22 mouse cellular contexts compared by ENCODE assay signal in genomic region chr16:26525832-26526231, GRCm38 (mm10). TPM values are rescaled to one million over a fixed set of nuclear protein-coding genes. Genes with fewer than 3 reads are reported as not detected.
"Had no signal": no experiment of that assay in that cellular context is flagged by ENCODE, and none has a peak within 500 bp of the region (broad histone marks: within the 10 kb centered on the region; RNA-seq: fewer than 3 reads in every experiment).

No protein-coding gene starts in this region.

- H3K27me3 ChIP-seq: liver, embryonic 15.5 days; lung, embryonic 15.5 days; megakaryocyte, embryonic 14.5 days; midbrain, embryonic 12.5 days; stomach, embryonic 15.5 days had no signal

- DNase-seq: liver, postnatal 0 days; lung, adult 2 months; lung, postnatal 14 days; lung, postnatal 36 days; midbrain, embryonic 14.5 days; right cerebral cortex, postnatal 14 days; thymus, adult 2 months; thymus, postnatal 25 days; thymus, postnatal 4 days had no signal

- H3K9me3 ChIP-seq: liver, embryonic 15.5 days; lung, embryonic 15.5 days; midbrain, embryonic 12.5 days; stomach, embryonic 15.5 days had no signal

- H3K9ac ChIP-seq: liver, embryonic 15.5 days; liver, postnatal 0 days; lung, embryonic 15.5 days; midbrain, embryonic 12.5 days; stomach, embryonic 15.5 days had no signal

- H3K36me3 ChIP-seq: liver, embryonic 15.5 days; lung, embryonic 15.5 days; midbrain, embryonic 12.5 days; stomach, embryonic 15.5 days had no signal

- ATAC-seq: liver, postnatal 0 days; lung, postnatal 0 days; midbrain, embryonic 16.5 days had no signal

- H3K4me2 ChIP-seq: liver, embryonic 15.5 days; lung, embryonic 15.5 days; midbrain, embryonic 12.5 days; stomach, embryonic 15.5 days had no signal

- H3K4me3 ChIP-seq: liver, embryonic 15.5 days; lung, embryonic 15.5 days; megakaryocyte, embryonic 14.5 days; midbrain, embryonic 12.5 days; stomach, embryonic 15.5 days had no signal

- H3K27ac ChIP-seq: liver, embryonic 15.5 days; lung, embryonic 15.5 days; macrophage; midbrain, embryonic 12.5 days; stomach, embryonic 15.5 days; stomach, postnatal 0 days had no signal

- H3K4me1 ChIP-seq: liver, embryonic 15.5 days; megakaryocyte, embryonic 14.5 days; stomach, embryonic 15.5 days had no signal

RNA-seq across cellular contexts. Expression of gene Tmem207, which starts 0.7 kb away (rescaled TPM):
- polyA plus RNA-seq: liver, embryonic 15.5 days; liver, postnatal 0 days; lung, adult 2 months; lung, embryonic 15.5 days; lung, postnatal 0 days; macrophage; neural tube, embryonic 11.5 days; spleen, adult 2 months; stomach, embryonic 15.5 days; stomach, postnatal 0 days; testis, adult 2 months; thymus, adult 2 months; urinary bladder, adult 2 months had no signal
